Mouse (Mus musculus) heart, embryonic 13.5 days (tissue): ENCODE measurements around the gene Prpsap1. TPM values are rescaled to one million over a fixed set of nuclear protein-coding genes. Genes with fewer than 3 reads are reported as not detected.
"Not testable (repeated sequence)": the region's sequence is repeated elsewhere in the genome, so short reads cannot be mapped to it uniquely, and the experiment has no call there.

Experiments used
- ATAC-seq: fragments of 200-750 bp; cut with Nextera tagmentation; 2 replicates; pipeline ENCODE4 v1.8.0; 2017; ENCODE audit warnings: moderate TSS enrichment; ENCODE audit not compliant: insufficient number of reproducible peaks, low FRiP score, low TSS enrichment; ENCODE audit errors: extremely low read depth
- H3K27ac ChIP-seq: fragments of 300-500 bp; sonication (generic); replicated peaks from 2 replicates; pipeline ENCODE4 v1.5.1; 2015; ENCODE audit warnings: moderate library complexity, mild to moderate bottlenecking, inconsistent platforms
- H3K27me3 ChIP-seq: fragments of 300-500 bp; sonication (generic); replicated peaks from 2 replicates; pipeline ENCODE4 v1.6.1; 2015; ENCODE audit warnings: mild to moderate bottlenecking, inconsistent platforms
- H3K36me3 ChIP-seq: fragments of 300-500 bp; sonication (generic); 2 replicates; pipeline ENCODE4 v1.6.1; 2015; ENCODE audit warnings: mild to moderate bottlenecking, inconsistent platforms
- H3K4me1 ChIP-seq: fragments of 300-500 bp; sonication (generic); 2 replicates; pipeline ENCODE4 v1.6.1; 2015; ENCODE audit warnings: inconsistent platforms
- H3K4me2 ChIP-seq: fragments of 300-500 bp; sonication (generic); 2 replicates; pipeline ENCODE4 v1.6.1; 2015; ENCODE audit warnings: inconsistent platforms, mild to moderate bottlenecking, moderate library complexity
- H3K4me3 ChIP-seq: fragments of 300-500 bp; sonication (generic); 2 replicates; pipeline ENCODE4 v1.5.1; 2015; ENCODE audit warnings: moderate library complexity, mild to moderate bottlenecking, inconsistent platforms
- H3K9ac ChIP-seq: fragments of 300-500 bp; sonication (generic); 2 replicates; pipeline ENCODE4 v1.6.1; 2015; ENCODE audit warnings: inconsistent platforms, mild to moderate bottlenecking, moderate library complexity
- H3K9me3 ChIP-seq: fragments of 300-500 bp; sonication (generic); 2 replicates; pipeline ENCODE4 v1.6.1; 2016; ENCODE audit warnings: inconsistent platforms
- WGBS: fragments of 180-500 bp; shearing (Covaris S2); methylation state at CpG from one replicate; pipeline ENCODE4 v1.1.7; 2015; ENCODE audit warnings: mixed read lengths; 5-methylcytosine and 5-hydroxymethylcytosine counted together
- polyA plus RNA-seq: library from polyadenylated mRNA; unstranded; fragments of >200 nt; fragmentation: Nextera tagmentation; extraction: Ambion mirVana; gene quantifications from 2 replicates; pipeline ENCODE4 v1.2.1, GENCODE M21; 2015

Gene Prpsap1
- polyA plus RNA-seq, 1 experiment from 2014 or later, result 90.2 TPM

- WGBS, result 49% methylated on average over 4 of the region's 4 CpGs
- no peak for ATAC-seq
- no peaks in the 10 kb centered on the region for H3K27me3 ChIP-seq
- no peak overlapping the region for H3K27ac ChIP-seq
- H3K9me3 ChIP-seq, result peaks cover 4% of the 10 kb centered on the region; the same call in 1 of the 2 replicates
- H3K36me3 ChIP-seq, result no peaks in the 10 kb centered on the region
- no peak overlapping the region for H3K4me3 ChIP-seq
- H3K4me2 ChIP-seq, result no peak overlapping the region
- peaks cover 20% of the 10 kb centered on the region for H3K4me1 ChIP-seq
- no peak overlapping the region for H3K9ac ChIP-seq
Observed at GRCm38 (mm10) chr11:116497313-116497712, 3.3 kb upstream of the Prpsap1 start.

GRCm38 (mm10) chr11:116494474-116495174, 622 bp upstream of the Prpsap1 start:
- Histone ChIP-seq H3K27me3 (no peaks in the 10 kb centered on the region), H3K27ac (peak overlapping the region; percentile 77), H3K4me2 (no peak overlapping the region), H3K9ac (0 out of 2 replicates have a peak overlapping the region, but pooled peaks have one; percentile 2), H3K9me3 (peaks cover 4% of the 10 kb centered on the region; the same call in 1 of the 2 replicates), H3K4me3 (no peak overlapping the region), H3K4me1 (peaks cover 24% of the 10 kb centered on the region), H3K36me3 (no peaks in the 10 kb centered on the region)
- ATAC-seq, result no peak
- WGBS, result 45% methylated on average over 13 of the region's 13 CpGs

DNA sequence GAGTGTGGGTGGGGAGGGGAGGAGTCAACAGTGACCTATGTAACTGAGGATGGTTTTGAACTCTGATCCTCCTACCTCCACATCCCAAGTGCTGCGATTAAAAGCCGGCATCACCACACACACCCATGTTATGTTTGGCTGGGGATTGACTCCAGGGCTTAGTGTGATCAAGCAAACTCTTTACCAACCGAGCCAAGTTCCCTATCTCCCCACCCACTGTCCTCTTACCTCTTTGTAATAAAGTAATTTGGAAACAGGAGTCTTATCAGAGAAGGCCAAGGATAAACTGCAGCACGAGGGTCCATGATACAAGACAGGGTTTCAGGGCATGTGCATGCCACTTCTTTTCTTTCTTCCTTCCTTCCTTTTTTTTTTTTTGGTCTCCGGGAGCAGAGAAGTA, 811 bp downstream of the Prpsap1 start:
- Histone ChIP-seq H3K4me2 (no peak overlapping the region), H3K27me3 (no peaks in the 10 kb centered on the region), H3K4me1 (peaks cover 28% of the 10 kb centered on the region), H3K9me3 (peaks cover 7% of the 10 kb centered on the region; the same call in 1 of the 2 replicates), H3K9ac (no peak overlapping the region), H3K4me3 (no peak overlapping the region), H3K36me3 (peaks cover 6% of the 10 kb centered on the region), H3K27ac (0 out of 2 replicates have a peak overlapping the region, but pooled peaks have one; percentile 42)
- WGBS, result 64% methylated on average over 5 of the region's 5 CpGs
- no peak for ATAC-seq

GRCm38 (mm10) chr11:116492507-116492906, 1.5 kb downstream of the Prpsap1 start:
- not testable (repeated sequence) for H3K9ac ChIP-seq, H3K9me3 ChIP-seq, ATAC-seq, H3K27me3 ChIP-seq, H3K27ac ChIP-seq, H3K4me3 ChIP-seq, H3K4me2 ChIP-seq
- 71% methylated on average over 1 of the region's 1 CpGs for WGBS
- Histone ChIP-seq H3K4me1 (peaks cover 27% of the 10 kb centered on the region), H3K36me3 (peaks cover 13% of the 10 kb centered on the region)

DNA sequence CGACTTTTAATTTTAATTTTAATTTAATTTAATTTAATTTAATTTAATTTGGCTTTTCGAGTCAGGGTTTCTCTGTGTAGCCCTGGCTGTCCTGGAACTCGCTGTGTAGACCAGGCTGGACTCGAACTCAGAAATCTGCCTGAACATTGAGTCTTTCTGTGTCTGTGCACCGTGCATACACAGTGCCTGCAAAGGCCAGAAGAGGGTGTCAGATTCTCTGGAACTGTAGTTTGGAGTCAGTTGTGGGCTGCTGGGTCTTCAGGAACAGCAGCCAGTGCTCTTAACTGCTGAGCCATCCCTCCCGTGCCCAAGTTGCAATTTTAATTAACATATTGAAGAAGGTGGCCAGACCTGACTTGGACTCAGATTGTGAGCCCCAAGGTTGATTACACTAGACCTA, 2.7 kb downstream of the Prpsap1 start:
- Histone ChIP-seq H3K4me3 (peak overlapping the region; percentile 99; the same call in 1 of the 2 replicates), H3K27ac (no peak overlapping the region; the same call in 1 of the 2 replicates), H3K4me2 (peak overlapping the region; percentile 76), H3K27me3 (no peaks in the 10 kb centered on the region), H3K9ac (peak overlapping the region; percentile 98; the same call in 1 of the 2 replicates), H3K9me3 (0 out of 2 replicates have a peak, but pooled peaks cover 2% of the 10 kb centered on the region), H3K4me1 (peaks cover 27% of the 10 kb centered on the region), H3K36me3 (peaks cover 23% of the 10 kb centered on the region)
- no peak for ATAC-seq
- WGBS, result 67% methylated on average over 6 of the region's 6 CpGs

DNA sequence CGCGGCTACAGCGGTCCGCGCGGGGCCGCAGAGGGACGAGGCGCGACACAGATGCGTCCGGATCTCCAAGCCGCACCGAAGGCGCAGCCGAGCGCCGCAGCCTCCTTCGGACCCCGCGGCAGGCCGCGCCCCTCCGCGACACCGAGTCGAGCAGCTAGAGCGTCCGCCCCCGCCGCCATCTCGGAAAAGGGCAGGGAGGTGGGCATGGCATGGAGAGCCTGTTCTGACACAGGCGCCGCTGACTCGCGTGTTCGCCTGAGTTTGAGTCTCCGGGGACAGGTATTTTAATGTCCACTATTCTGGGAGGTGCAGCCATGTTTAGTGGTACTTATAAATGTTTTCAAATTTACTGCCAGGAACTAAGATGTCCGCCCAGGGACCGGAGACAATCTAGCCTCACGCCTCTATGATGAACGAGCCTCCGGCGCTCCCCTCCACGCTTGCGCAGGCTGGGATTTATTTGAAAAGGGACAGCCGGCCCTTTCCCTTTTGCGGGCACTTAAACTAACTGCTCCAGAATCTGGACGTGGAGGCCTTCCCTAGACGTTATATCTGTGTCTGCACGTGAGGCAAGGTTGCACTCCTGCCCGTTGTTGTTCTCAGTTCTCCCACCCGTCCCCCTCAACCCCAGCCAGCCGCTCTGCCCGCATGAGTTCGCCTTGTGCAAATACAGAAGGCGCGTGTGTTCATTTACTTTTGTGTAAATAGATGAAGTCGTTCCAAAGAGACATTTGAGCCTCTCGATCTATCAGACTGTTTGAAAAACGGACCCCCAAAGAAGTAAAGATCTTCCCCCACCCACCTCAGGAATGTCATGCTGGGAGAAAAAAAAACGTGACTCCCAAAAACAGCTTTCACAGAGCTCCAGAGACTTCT, 3.5 kb downstream of the Prpsap1 start:
- H3K9ac ChIP-seq, result peak overlapping the region; percentile 98
- H3K4me1 ChIP-seq, result peaks cover 27% of the 10 kb centered on the region
- H3K4me3 ChIP-seq, result peak overlapping the region; percentile 99
- H3K27ac ChIP-seq, result peak overlapping the region; percentile 92
- H3K27me3 ChIP-seq, result no peaks in the 10 kb centered on the region
- under 1% methylated on average over 61 of the region's 62 CpGs for WGBS
- H3K9me3 ChIP-seq, result 0 out of 2 replicates have a peak, but pooled peaks cover 2% of the 10 kb centered on the region
- peak; percentile 68 for ATAC-seq
- H3K4me2 ChIP-seq, result peak overlapping the region; percentile 76
- H3K36me3 ChIP-seq, result peaks cover 32% of the 10 kb centered on the region

DNA sequence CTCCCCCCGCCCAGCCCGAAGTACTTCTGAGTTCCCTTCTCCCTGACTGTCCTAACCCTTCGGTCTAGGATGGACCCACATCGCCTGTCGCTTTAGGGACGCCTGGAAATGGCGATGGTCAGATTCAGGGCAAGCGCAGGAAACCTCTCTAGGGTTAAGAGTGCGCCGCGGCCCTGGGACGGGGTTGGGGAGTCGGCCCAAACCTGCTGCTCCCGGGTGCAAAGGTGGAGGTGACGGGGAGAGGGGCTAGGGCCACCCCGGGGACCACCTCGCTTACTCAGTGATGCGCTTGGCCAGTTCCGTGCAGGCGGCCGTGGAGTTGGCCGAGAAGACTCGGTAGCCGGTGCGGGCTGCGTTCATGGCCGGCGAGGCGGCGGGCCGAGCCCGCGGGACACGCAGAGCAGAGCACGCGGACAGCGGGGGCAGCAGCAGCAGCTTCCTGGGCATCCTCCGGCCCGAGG, 4.2 kb downstream of the Prpsap1 start:
- 0 out of 2 replicates have a peak, but pooled peaks cover 2% of the 10 kb centered on the region for H3K9me3 ChIP-seq
- H3K36me3 ChIP-seq, result peaks cover 39% of the 10 kb centered on the region
- H3K4me1 ChIP-seq, result peaks cover 21% of the 10 kb centered on the region
- WGBS, result under 1% methylated on average over 36 of the region's 39 CpGs
- no peak; the same call in 1 of the 2 replicates for ATAC-seq
- peak overlapping the region; percentile 76 for H3K4me2 ChIP-seq
- peak overlapping the region; percentile 98 for H3K9ac ChIP-seq
- no peaks in the 10 kb centered on the region for H3K27me3 ChIP-seq
- H3K4me3 ChIP-seq, result peak overlapping the region; percentile 99
- peak overlapping the region; percentile 92 for H3K27ac ChIP-seq

- ATAC-seq, result no peak
- peak overlapping the region; percentile 76 for H3K4me2 ChIP-seq
- H3K27me3 ChIP-seq, result no peaks in the 10 kb centered on the region
- peaks cover 16% of the 10 kb centered on the region for H3K4me1 ChIP-seq
- H3K27ac ChIP-seq, result no peak overlapping the region
- 68% methylated on average over 14 of the region's 14 CpGs for WGBS
- H3K36me3 ChIP-seq, result peaks cover 48% of the 10 kb centered on the region
- peak overlapping the region; percentile 98 for H3K9ac ChIP-seq
- peak overlapping the region; percentile 99 for H3K4me3 ChIP-seq
- H3K9me3 ChIP-seq, result 0 out of 2 replicates have a peak, but pooled peaks cover 2% of the 10 kb centered on the region
Observed at GRCm38 (mm10) chr11:116488693-116489375, 5.2 kb downstream of the Prpsap1 start.

DNA sequence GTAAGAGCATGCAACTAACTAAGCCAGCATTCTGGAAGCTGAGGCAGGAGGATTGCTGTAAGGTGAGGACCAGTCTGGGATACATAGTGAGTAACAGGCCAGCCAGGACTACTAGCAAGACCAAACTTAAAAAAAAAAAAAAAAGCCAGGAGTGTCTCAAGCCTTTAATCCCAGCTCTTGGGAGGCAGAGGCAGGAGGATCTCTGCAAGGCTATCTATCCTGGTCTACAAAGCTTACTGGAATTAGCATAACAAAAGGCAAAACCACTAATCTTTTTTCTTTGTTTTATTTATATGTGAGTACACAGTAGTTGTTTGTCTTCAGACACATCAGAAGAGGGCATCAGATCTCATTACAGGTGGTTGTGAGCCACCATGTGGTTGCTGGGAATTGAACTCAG, 5.8 kb downstream of the Prpsap1 start:
- Histone ChIP-seq H3K9ac (no peak overlapping the region), H3K4me1 (peaks cover 16% of the 10 kb centered on the region), H3K4me3 (no peak overlapping the region), H3K9me3 (0 out of 2 replicates have a peak, but pooled peaks cover 2% of the 10 kb centered on the region), H3K36me3 (peaks cover 55% of the 10 kb centered on the region), H3K4me2 (no peak overlapping the region), H3K27me3 (no peaks in the 10 kb centered on the region), H3K27ac (no peak overlapping the region)
- no peak for ATAC-seq

- Histone ChIP-seq H3K4me1 (peaks cover 15% of the 10 kb centered on the region), H3K36me3 (peaks cover 92% of the 10 kb centered on the region), H3K9me3 (0 out of 2 replicates have a peak, but pooled peaks cover 2% of the 10 kb centered on the region), H3K9ac (no peak overlapping the region), H3K4me3 (no peak overlapping the region), H3K27me3 (no peaks in the 10 kb centered on the region), H3K4me2 (no peak overlapping the region), H3K27ac (no peak overlapping the region)
- no peak for ATAC-seq
- WGBS, result 92% methylated on average over 8 of the region's 8 CpGs
Observed at GRCm38 (mm10) chr11:116484261-116484660, 9.7 kb downstream of the Prpsap1 start.
